Mouse (Mus musculus): ENCODE data around the gene Gm17660. TPM values are rescaled to one million over a fixed set of nuclear protein-coding genes. Genes with fewer than 3 reads are reported as not detected.

The Gm17660 gene
- total RNA-seq, 4 experiments from 2014 or later = not detected

GRCm38 (mm10) chr5:104085366-104085765 is 8.0 kb upstream of the Gm17660 start:
- no peak for DNase-seq (ENCODE audit: low spot score in 2 of 2)

GRCm38 (mm10) chr5:104080736-104081135 is 3.3 kb upstream of the Gm17660 start:
- no peak for DNase-seq (ENCODE audit: low spot score in 2 of 2)

- DNase-seq (ENCODE audit: low spot score in 2 of 2) = no peak
Observed at GRCm38 (mm10) chr5:104076361-104076760, 1.0 kb downstream of the Gm17660 start.

- DNase-seq (ENCODE audit: low spot score in 2 of 2) = peak in 1 of 2 experiments; percentile 15
Observed at GRCm38 (mm10) chr5:104074388-104074787, 3.0 kb downstream of the Gm17660 start.

- no peak for DNase-seq (ENCODE audit: low spot score in 2 of 2)
Observed at GRCm38 (mm10) chr5:104073602-104074001, 3.8 kb downstream of the Gm17660 start.

GRCm38 (mm10) chr5:104072272-104072886 is 5.0 kb downstream of the Gm17660 start:
- no peak for DNase-seq (ENCODE audit: low spot score in 2 of 2)

- no peak for DNase-seq (ENCODE audit: low spot score in 2 of 2)
Observed at GRCm38 (mm10) chr5:104071048-104071447, 6.4 kb downstream of the Gm17660 start.

- no peak for DNase-seq (ENCODE audit: low spot score in 2 of 2)
Observed at GRCm38 (mm10) chr5:104068751-104069150, 8.7 kb downstream of the Gm17660 start.

- DNase-seq (ENCODE audit: low spot score in 2 of 2) = no peak
Observed at GRCm38 (mm10) chr5:104062773-104063551, 14.4 kb downstream of the Gm17660 start.

GRCm38 (mm10) chr5:104061936-104062772 is 15.3 kb downstream of the Gm17660 start:
- DNase-seq (ENCODE audit: low spot score in 2 of 2) = peak in 1 of 2 experiments; percentile 36

GRCm38 (mm10) chr5:104060429-104060828 is 17.0 kb downstream of the Gm17660 start:
- DNase-seq (ENCODE audit: low spot score in 2 of 2) = no peak

GRCm38 (mm10) chr5:104059628-104060027 is 17.8 kb downstream of the Gm17660 start:
- DNase-seq (ENCODE audit: low spot score in 2 of 2) = no peak

GRCm38 (mm10) chr5:104058021-104058420 is 19.4 kb downstream of the Gm17660 start:
- peak; percentile 40 to 47 for DNase-seq (ENCODE audit: low spot score in 2 of 2)

- DNase-seq (ENCODE audit: low spot score in 2 of 2) = no peak
Observed at GRCm38 (mm10) chr5:104056295-104056694, 21.1 kb downstream of the Gm17660 start.

- DNase-seq (ENCODE audit: low spot score in 2 of 2) = no peak
Observed at GRCm38 (mm10) chr5:104055816-104056215, 21.6 kb downstream of the Gm17660 start.

GRCm38 (mm10) chr5:104054938-104055337 is 22.5 kb downstream of the Gm17660 start:
- no peak for DNase-seq (ENCODE audit: low spot score in 2 of 2)

GRCm38 (mm10) chr5:104052956-104053355 is 24.5 kb downstream of the Gm17660 start:
- DNase-seq (ENCODE audit: low spot score in 2 of 2) = no peak

GRCm38 (mm10) chr5:104048139-104048538 is 29.3 kb downstream of the Gm17660 start:
- no peak for DNase-seq (ENCODE audit: low spot score in 2 of 2)

- no peak for DNase-seq (ENCODE audit: low spot score in 2 of 2)
Observed at GRCm38 (mm10) chr5:104047200-104048105, 30.0 kb downstream of the Gm17660 start.

- peak; percentile 93 to 96 for DNase-seq (ENCODE audit: low spot score in 2 of 2)
Observed at GRCm38 (mm10) chr5:104046256-104047199, 30.9 kb downstream of the Gm17660 start, which contains the start of gene Nudt9. Nudt9 (plus strand) TSS chr5:104046306.

Measured in gastrocnemius, adult 8-10 months (tissue).